Mouse (Mus musculus) spleen, adult 2 months (tissue): ENCODE measurements at regions not wholly inside any gene's neighbourhood (a gene's known extent, or its start where the extent isn't known, plus 50 kb on each side); places are given as distances from the start of the nearest gene placed in this dataset.

Experiments
- DNase-seq, 2 experiments: peaks; one replicate each; pipeline versions ENCODE4 v3.0.0 to v3.0.0-alpha.2; 2012 to 2021; ENCODE audit warnings: low spot score in 2 of 2, low read depth in 1 of 2
- H3K27ac ChIP-seq: fragments of 200-500 bp; 2 replicates; pipeline ENCODE4 v1.5.1; 2012; ENCODE audit warnings: low read length, inconsistent platforms; ENCODE audit not compliant: insufficient read depth
- H3K27me3 ChIP-seq: fragments of 200-500 bp; 2 replicates; pipeline ENCODE4 v1.6.1; 2012; ENCODE audit warnings: mild to moderate bottlenecking, moderate library complexity, low read length, inconsistent platforms; ENCODE audit not compliant: control insufficient read depth, insufficient read depth
- H3K36me3 ChIP-seq: fragments of 200-500 bp; 2 replicates; pipeline ENCODE4 v1.6.1; 2012; ENCODE audit warnings: mild to moderate bottlenecking, low read length, inconsistent platforms; ENCODE audit not compliant: control insufficient read depth, insufficient read depth
- H3K4me1 ChIP-seq: fragments of 200-500 bp; 2 replicates; pipeline ENCODE4 v1.6.1; 2011; ENCODE audit warnings: inconsistent platforms; ENCODE audit not compliant: control insufficient read depth, insufficient read depth, insufficient read length
- H3K4me3 ChIP-seq: fragments of 200-500 bp; 2 replicates; pipeline ENCODE4 v1.5.1; 2011; ENCODE audit warnings: mild to moderate bottlenecking, inconsistent platforms; ENCODE audit not compliant: insufficient read depth, insufficient read length; ENCODE audit errors: extremely low read depth
- CTCF ChIP-seq: fragments of 200-500 bp; IDR thresholded peaks from 2 replicates; pipeline ENCODE4 v1.5.1; 2011; ENCODE audit warnings: mild to moderate bottlenecking, inconsistent platforms; ENCODE audit not compliant: insufficient read depth, insufficient read length, insufficient replicate concordance; ENCODE audit errors: extremely low read depth
- POLR2A ChIP-seq: fragments of 200-500 bp; IDR thresholded peaks from 2 replicates; pipeline ENCODE4 v1.6.1; 2011; ENCODE audit warnings: low read depth, low read length, inconsistent platforms
- WGBS: fragments of 180-500 bp; shearing (Covaris S2); methylation state at CpG from one replicate; pipeline ENCODE4 v1.1.7; 2018; 5-methylcytosine and 5-hydroxymethylcytosine counted together

DNA sequence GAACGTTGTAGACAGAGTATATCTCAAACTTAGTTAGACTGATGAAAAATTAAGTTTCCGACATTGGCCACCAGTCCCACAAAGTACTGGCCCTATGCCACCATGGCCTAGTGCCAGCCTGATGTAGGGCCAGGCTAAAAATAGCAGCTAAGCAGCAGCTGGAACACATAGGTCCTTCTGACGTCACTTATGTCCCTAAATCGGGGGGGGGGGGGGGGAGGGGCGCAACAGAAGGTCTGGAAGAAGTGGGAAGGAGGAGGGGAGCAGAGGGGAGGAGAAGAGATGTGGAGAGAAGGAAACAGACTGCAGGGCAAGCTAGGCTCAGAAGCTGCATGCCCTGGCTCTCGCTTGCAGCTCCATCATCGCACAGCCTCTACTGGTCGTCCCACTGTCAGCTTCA, 164.7 kb upstream of the Smim15 start:
- Histone ChIP-seq H3K27ac (no peak overlapping the region), H3K36me3 (no peaks in the 10 kb centered on the region), H3K4me3 (no peak overlapping the region), H3K27me3 (no peaks in the 10 kb centered on the region), H3K4me1 (peaks cover 4% of the 10 kb centered on the region; the same call in 1 of the 2 replicates)
- WGBS: 59% methylated on average over 7 of the region's 8 CpGs
- DNase-seq: no peak
- TF ChIP-seq POLR2A (no peak), CTCF (no peak)

GRCm38 (mm10) chr13:107878980-107879379, 165.3 kb upstream of the Smim15 start:
- Histone ChIP-seq H3K27ac (no peak overlapping the region), H3K4me3 (no peak overlapping the region), H3K27me3 (no peaks in the 10 kb centered on the region), H3K4me1 (peaks cover 4% of the 10 kb centered on the region; the same call in 1 of the 2 replicates), H3K36me3 (no peaks in the 10 kb centered on the region)
- DNase-seq: no peak
- WGBS: 44% methylated on average over 3 of the region's 3 CpGs
- TF ChIP-seq POLR2A (no peak), CTCF (no peak)

GRCm38 (mm10) chr13:107873244-107873667, 171.0 kb upstream of the Smim15 start:
- Histone ChIP-seq H3K36me3 (no peaks in the 10 kb centered on the region), H3K27me3 (no peaks in the 10 kb centered on the region), H3K4me1 (no peaks in the 10 kb centered on the region), H3K27ac (no peak overlapping the region), H3K4me3 (no peak overlapping the region)
- DNase-seq: no peak
- no peak for TF ChIP-seq CTCF
- TF ChIP-seq POLR2A: no peak
- 57% methylated on average over 2 of the region's 2 CpGs for WGBS

DNA sequence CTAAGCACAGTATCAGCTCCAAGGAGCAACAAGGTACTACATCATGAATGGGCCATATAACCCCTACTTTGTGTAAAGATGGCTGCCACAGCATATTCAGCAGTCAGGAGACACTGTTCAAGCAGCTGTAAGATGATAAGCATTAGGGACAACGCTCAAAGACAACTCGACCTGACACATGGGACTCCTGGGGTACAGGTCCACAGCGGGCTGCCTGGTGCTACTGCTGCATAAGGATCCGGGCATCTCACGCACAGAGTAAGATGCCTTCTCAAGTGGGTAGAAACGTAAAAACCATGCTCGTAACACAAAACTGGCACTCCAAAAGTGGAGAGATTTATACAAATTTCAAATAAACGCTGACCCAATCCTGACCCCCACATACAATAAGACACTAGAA, 171.7 kb upstream of the Smim15 start:
- TF ChIP-seq CTCF (no peak), POLR2A (no peak)
- Histone ChIP-seq H3K4me3 (no peak overlapping the region), H3K36me3 (no peaks in the 10 kb centered on the region), H3K27me3 (no peaks in the 10 kb centered on the region), H3K27ac (no peak overlapping the region), H3K4me1 (peaks cover under 1% of the 10 kb centered on the region; the same call in 1 of the 2 replicates)
- WGBS: 95% methylated on average over 8 of the region's 8 CpGs
- no peak for DNase-seq

- H3K27ac ChIP-seq: no peak overlapping the region
- H3K36me3 ChIP-seq: no peaks in the 10 kb centered on the region
- no peak for TF ChIP-seq POLR2A
- 83% methylated on average over 10 of the region's 10 CpGs for WGBS
- peaks cover 2% of the 10 kb centered on the region; the same call in 1 of the 2 replicates for H3K4me1 ChIP-seq
- H3K27me3 ChIP-seq: no peaks in the 10 kb centered on the region
- no peak overlapping the region for H3K4me3 ChIP-seq
- no peak for DNase-seq
Observed at GRCm38 (mm10) chr13:107872137-107872536, 172.1 kb upstream of the Smim15 start.

- DNase-seq: peak in 1 of 2 experiments; percentile 15
- whole genome bisulfite sequencing: 51% methylated on average over 7 of the region's 7 CpGs
- Histone ChIP-seq H3K27ac (no peak overlapping the region), H3K4me3 (no peak overlapping the region), H3K36me3 (no peaks in the 10 kb centered on the region), H3K27me3 (no peaks in the 10 kb centered on the region), H3K4me1 (peaks cover 7% of the 10 kb centered on the region; the same call in 1 of the 2 replicates)
- TF ChIP-seq CTCF (no peak), POLR2A (no peak)
Observed at GRCm38 (mm10) chr13:107868906-107869305, 175.3 kb upstream of the Smim15 start.

GRCm38 (mm10) chr13:107866825-107867224, 177.4 kb upstream of the Smim15 start:
- Histone ChIP-seq H3K36me3 (no peaks in the 10 kb centered on the region), H3K4me3 (no peak overlapping the region), H3K27ac (no peak overlapping the region), H3K4me1 (peaks cover 7% of the 10 kb centered on the region; the same call in 1 of the 2 replicates), H3K27me3 (no peaks in the 10 kb centered on the region)
- TF ChIP-seq POLR2A (no peak), CTCF (no peak)
- DNase-seq: no peak
- 42% methylated on average over 4 of the region's 4 CpGs for WGBS
